Mouse (Mus musculus): ENCODE measurements around the gene Prdx6. TPM values are rescaled to one million over a fixed set of nuclear protein-coding genes. Genes with fewer than 3 reads are reported as not detected.

Gene Prdx6
- polyA plus RNA-seq (2014; fragmentation: Nextera tagmentation; extraction: Ambion mirVana): 383 and 410 TPM in 2 replicates

GRCm38 (mm10) chr1:161250604-161251416 is at the start of gene Prdx6:
Gene Prdx6, minus strand, starts transcription at chr1:161251219.
- peak; percentile 91 for ATAC-seq (ENCODE audit: insufficient number of reproducible peaks, insufficient read depth, low FRiP score, low read depth)
- under 1% methylated on average over 66 of the region's 66 CpGs for WGBS
- H3K4me1 ChIP-seq (ENCODE audit: control insufficient read depth in 2 of 2, insufficient read depth in 2 of 2, low read length in 2 of 2): peaks cover 10 to 35% of the 10 kb centered on the region in 2 experiments

GRCm38 (mm10) chr1:161288256-161288655 is 37.2 kb upstream of the Prdx6 start:
- no peak overlapping the region for H3K4me2 ChIP-seq (ENCODE audit: low read length)
- no peak for ATAC-seq (ENCODE audit: insufficient number of reproducible peaks, insufficient read depth, low FRiP score, low read depth)
- WGBS: 43% methylated on average over 12 of the region's 12 CpGs
- H3K27ac ChIP-seq (replicated peaks in 1 of 2; ENCODE audit: control insufficient read depth in 1 of 2, insufficient read depth in 1 of 2, low read depth in 2 of 2, low read length in 2 of 2): no peak overlapping the region
- no peaks in the 10 kb centered on the region for H3K27me3 ChIP-seq (ENCODE audit: control insufficient read depth, insufficient read depth, low read length)
- no peaks in the 10 kb centered on the region for H3K36me3 ChIP-seq (ENCODE audit: control insufficient read depth, insufficient read depth, low read length)
- H3K4me1 ChIP-seq (ENCODE audit: control insufficient read depth in 2 of 2, insufficient read depth in 2 of 2, low read length in 2 of 2): no peaks in the 10 kb centered on the region
- no peak overlapping the region for H3K4me3 ChIP-seq (ENCODE audit: control insufficient read depth in 1 of 2, insufficient read depth in 1 of 2, low read depth in 1 of 2, low read length in 2 of 2)
- 0 out of 2 replicates have a peak, but pooled peaks cover 5% of the 10 kb centered on the region for H3K9me3 ChIP-seq (ENCODE audit: control insufficient read depth, low read length)
- H3K9ac ChIP-seq (ENCODE audit: low read length): no peak overlapping the region

More at GRCm38 (mm10) chr1:161250604-161251416, at the start of gene Prdx6:
- peak within 1 kb of the TSS; percentile 75 for H3K4me2 ChIP-seq (ENCODE audit: low read length)
- peak within 1 kb of the TSS; percentile 93 for H3K9ac ChIP-seq (ENCODE audit: low read length)
- H3K9me3 ChIP-seq (ENCODE audit: control insufficient read depth, low read length): no peaks in the 10 kb centered on the region
- H3K27me3 ChIP-seq (ENCODE audit: control insufficient read depth, insufficient read depth, low read length): no peaks in the 10 kb centered on the region; the same call in 1 of the 2 replicates
- H3K36me3 ChIP-seq (ENCODE audit: control insufficient read depth, insufficient read depth, low read length): peaks cover 15% of the 10 kb centered on the region
- H3K4me3 ChIP-seq (ENCODE audit: control insufficient read depth in 1 of 2, insufficient read depth in 1 of 2, low read depth in 1 of 2, low read length in 2 of 2): peak within 1 kb of the TSS; percentile 61 to 83
- H3K27ac ChIP-seq (replicated peaks in 1 of 2; ENCODE audit: control insufficient read depth in 1 of 2, insufficient read depth in 1 of 2, low read depth in 2 of 2, low read length in 2 of 2): peak within 1 kb of the TSS; percentile 56 to 87

- Histone ChIP-seq H3K4me3 (ENCODE audit: control insufficient read depth in 1 of 2, insufficient read depth in 1 of 2, low read depth in 1 of 2, low read length in 2 of 2) (no peak overlapping the region), H3K36me3 (ENCODE audit: control insufficient read depth, insufficient read depth, low read length) (no peaks in the 10 kb centered on the region), H3K9ac (ENCODE audit: low read length) (no peak overlapping the region), H3K4me1 (ENCODE audit: control insufficient read depth in 2 of 2, insufficient read depth in 2 of 2, low read length in 2 of 2) (no peaks in the 10 kb centered on the region), H3K27ac (replicated peaks in 1 of 2; ENCODE audit: control insufficient read depth in 1 of 2, insufficient read depth in 1 of 2, low read depth in 2 of 2, low read length in 2 of 2) (no peak overlapping the region), H3K4me2 (ENCODE audit: low read length) (peak overlapping the region; percentile 32; the same call in 1 of the 2 replicates), H3K9me3 (ENCODE audit: control insufficient read depth, low read length) (0 out of 2 replicates have a peak, but pooled peaks cover 5% of the 10 kb centered on the region), H3K27me3 (ENCODE audit: control insufficient read depth, insufficient read depth, low read length) (no peaks in the 10 kb centered on the region)
- no peak for ATAC-seq (ENCODE audit: insufficient number of reproducible peaks, insufficient read depth, low FRiP score, low read depth)
- 25% methylated on average over 11 of the region's 11 CpGs for WGBS
Observed at GRCm38 (mm10) chr1:161286726-161287310, 35.8 kb upstream of the Prdx6 start.

GRCm38 (mm10) chr1:161281054-161281688 is 30.2 kb upstream of the Prdx6 start:
- no peak overlapping the region for H3K4me3 ChIP-seq (ENCODE audit: control insufficient read depth in 1 of 2, insufficient read depth in 1 of 2, low read depth in 1 of 2, low read length in 2 of 2)
- no peak overlapping the region for H3K27ac ChIP-seq (replicated peaks in 1 of 2; ENCODE audit: control insufficient read depth in 1 of 2, insufficient read depth in 1 of 2, low read depth in 2 of 2, low read length in 2 of 2)
- no peak for ATAC-seq (ENCODE audit: insufficient number of reproducible peaks, insufficient read depth, low FRiP score, low read depth)
- H3K9ac ChIP-seq (ENCODE audit: low read length): no peak overlapping the region
- no peaks in the 10 kb centered on the region for H3K9me3 ChIP-seq (ENCODE audit: control insufficient read depth, low read length)
- no peaks in the 10 kb centered on the region for H3K27me3 ChIP-seq (ENCODE audit: control insufficient read depth, insufficient read depth, low read length)
- H3K4me1 ChIP-seq (ENCODE audit: control insufficient read depth in 2 of 2, insufficient read depth in 2 of 2, low read length in 2 of 2): no peaks in the 10 kb centered on the region
- no peaks in the 10 kb centered on the region for H3K36me3 ChIP-seq (ENCODE audit: control insufficient read depth, insufficient read depth, low read length)
- 57% methylated on average over 3 of the region's 3 CpGs for WGBS
- H3K4me2 ChIP-seq (ENCODE audit: low read length): no peak overlapping the region

- no peaks in the 10 kb centered on the region for H3K4me1 ChIP-seq (ENCODE audit: control insufficient read depth in 2 of 2, insufficient read depth in 2 of 2, low read length in 2 of 2)
- H3K27me3 ChIP-seq (ENCODE audit: control insufficient read depth, insufficient read depth, low read length): no peaks in the 10 kb centered on the region
- H3K9ac ChIP-seq (ENCODE audit: low read length): no peak overlapping the region
- H3K4me2 ChIP-seq (ENCODE audit: low read length): no peak overlapping the region
- ATAC-seq (ENCODE audit: insufficient number of reproducible peaks, insufficient read depth, low FRiP score, low read depth): no peak
- 37% methylated on average over 6 of the region's 6 CpGs for whole genome bisulfite sequencing
- H3K4me3 ChIP-seq (ENCODE audit: control insufficient read depth in 1 of 2, insufficient read depth in 1 of 2, low read depth in 1 of 2, low read length in 2 of 2): no peak overlapping the region
- H3K9me3 ChIP-seq (ENCODE audit: control insufficient read depth, low read length): no peaks in the 10 kb centered on the region
- H3K27ac ChIP-seq (replicated peaks in 1 of 2; ENCODE audit: control insufficient read depth in 1 of 2, insufficient read depth in 1 of 2, low read depth in 2 of 2, low read length in 2 of 2): no peak overlapping the region
- H3K36me3 ChIP-seq (ENCODE audit: control insufficient read depth, insufficient read depth, low read length): no peaks in the 10 kb centered on the region
Observed at GRCm38 (mm10) chr1:161279244-161279908, 28.4 kb upstream of the Prdx6 start.

GRCm38 (mm10) chr1:161273486-161273885 is 22.5 kb upstream of the Prdx6 start:
- no peak overlapping the region for H3K4me3 ChIP-seq (ENCODE audit: control insufficient read depth in 1 of 2, insufficient read depth in 1 of 2, low read depth in 1 of 2, low read length in 2 of 2)
- no peak overlapping the region for H3K27ac ChIP-seq (replicated peaks in 1 of 2; ENCODE audit: control insufficient read depth in 1 of 2, insufficient read depth in 1 of 2, low read depth in 2 of 2, low read length in 2 of 2)
- WGBS: 81% methylated on average over 1 of the region's 1 CpGs
- H3K27me3 ChIP-seq (ENCODE audit: control insufficient read depth, insufficient read depth, low read length): no peaks in the 10 kb centered on the region
- no peak overlapping the region for H3K9ac ChIP-seq (ENCODE audit: low read length)
- H3K4me2 ChIP-seq (ENCODE audit: low read length): no peak overlapping the region
- no peaks in the 10 kb centered on the region for H3K36me3 ChIP-seq (ENCODE audit: control insufficient read depth, insufficient read depth, low read length)
- no peak for ATAC-seq (ENCODE audit: insufficient number of reproducible peaks, insufficient read depth, low FRiP score, low read depth)
- peaks cover 2 to 5% of the 10 kb centered on the region in 2 experiments; a peak in 2 of 4 replicates for H3K4me1 ChIP-seq (ENCODE audit: control insufficient read depth in 2 of 2, insufficient read depth in 2 of 2, low read length in 2 of 2)
- no peaks in the 10 kb centered on the region for H3K9me3 ChIP-seq (ENCODE audit: control insufficient read depth, low read length)

- H3K4me1 ChIP-seq (ENCODE audit: control insufficient read depth in 2 of 2, insufficient read depth in 2 of 2, low read length in 2 of 2): peaks cover 2 to 5% of the 10 kb centered on the region in 2 experiments; a peak in 2 of 4 replicates
- WGBS: 57% methylated on average over 2 of the region's 2 CpGs
- H3K4me3 ChIP-seq (ENCODE audit: control insufficient read depth in 1 of 2, insufficient read depth in 1 of 2, low read depth in 1 of 2, low read length in 2 of 2): no peak overlapping the region
- no peaks in the 10 kb centered on the region for H3K36me3 ChIP-seq (ENCODE audit: control insufficient read depth, insufficient read depth, low read length)
- no peak overlapping the region for H3K27ac ChIP-seq (replicated peaks in 1 of 2; ENCODE audit: control insufficient read depth in 1 of 2, insufficient read depth in 1 of 2, low read depth in 2 of 2, low read length in 2 of 2)
- no peak for ATAC-seq (ENCODE audit: insufficient number of reproducible peaks, insufficient read depth, low FRiP score, low read depth)
- no peaks in the 10 kb centered on the region for H3K9me3 ChIP-seq (ENCODE audit: control insufficient read depth, low read length)
- no peak overlapping the region for H3K4me2 ChIP-seq (ENCODE audit: low read length)
- H3K27me3 ChIP-seq (ENCODE audit: control insufficient read depth, insufficient read depth, low read length): no peaks in the 10 kb centered on the region
- no peak overlapping the region for H3K9ac ChIP-seq (ENCODE audit: low read length)
Observed at GRCm38 (mm10) chr1:161271461-161271810, 20.4 kb upstream of the Prdx6 start.
